Mouse (Mus musculus): ENCODE results near the gene Fndc11.
"Not testable (repeated sequence)": the region's sequence is repeated elsewhere in the genome, so short reads cannot be mapped to it uniquely, and the experiment has no call there.

Fndc11 gene

DNA sequence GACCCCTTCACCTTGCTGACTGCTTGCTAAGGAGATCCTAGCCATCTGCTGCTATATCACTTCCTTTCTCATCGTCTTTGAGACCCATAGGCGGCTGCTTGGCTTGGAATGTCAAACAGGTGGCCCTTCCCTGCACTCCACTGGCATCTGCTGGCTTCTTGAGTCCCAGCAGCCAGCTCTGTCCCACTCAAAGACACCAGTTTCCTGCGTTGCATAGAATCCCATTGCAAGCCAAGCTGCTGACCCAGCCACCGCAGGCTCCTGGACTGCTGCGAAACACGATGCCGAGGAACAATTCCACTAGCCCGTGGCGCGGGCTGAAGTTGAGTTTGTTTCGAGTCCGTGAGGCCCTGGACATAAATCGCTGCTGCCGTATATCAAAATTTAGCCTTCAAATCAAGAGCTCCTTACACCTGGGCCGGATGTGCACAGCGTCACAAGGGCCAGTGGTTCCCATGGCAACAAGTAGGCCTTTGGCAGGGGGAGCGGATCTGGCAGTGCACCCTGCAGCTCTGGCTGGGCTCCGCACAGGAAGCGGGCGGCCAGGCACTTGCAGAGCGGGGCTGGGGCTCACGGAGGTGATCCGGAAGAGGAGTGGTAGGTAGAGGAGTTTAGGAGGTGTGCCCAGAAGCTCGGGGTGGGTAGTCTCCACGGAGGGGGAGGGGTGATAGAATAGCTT, at the start of gene Fndc11:
Gene Fndc11, plus strand, starts transcription at position 476 of the 679 bp plus-strand sequence.
- peak; percentile 76 for DNase-seq (ENCODE audit: low spot score)

DNA sequence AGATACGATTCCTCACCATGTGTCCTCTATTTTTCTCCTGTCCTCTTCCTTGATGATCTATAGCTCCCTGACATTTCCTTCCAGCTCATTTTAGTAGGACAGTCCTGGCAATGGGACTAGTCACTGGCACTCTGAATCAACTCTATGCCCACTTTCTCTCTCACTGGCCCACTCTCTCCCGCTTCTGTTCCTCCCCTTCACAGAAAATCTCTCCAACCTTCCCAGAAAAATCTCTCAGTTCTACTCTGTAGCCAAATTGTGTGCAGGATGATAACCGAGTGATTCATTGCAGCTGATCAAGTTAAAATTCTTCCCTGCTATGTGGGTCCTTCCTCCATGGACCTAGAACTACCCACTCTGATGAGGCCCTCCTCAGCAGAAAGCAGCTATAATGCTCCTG, 45.2 kb upstream of the Fndc11 start:
- no peak for DNase-seq (ENCODE audit: low spot score)

GRCm38 (mm10) chr2:181178015-181178414, 41.8 kb upstream of the Fndc11 start:
- DNase-seq (ENCODE audit: low spot score) = no peak

GRCm38 (mm10) chr2:181178471-181178870, 41.3 kb upstream of the Fndc11 start:
- DNase-seq (ENCODE audit: low spot score) = no peak

DNA sequence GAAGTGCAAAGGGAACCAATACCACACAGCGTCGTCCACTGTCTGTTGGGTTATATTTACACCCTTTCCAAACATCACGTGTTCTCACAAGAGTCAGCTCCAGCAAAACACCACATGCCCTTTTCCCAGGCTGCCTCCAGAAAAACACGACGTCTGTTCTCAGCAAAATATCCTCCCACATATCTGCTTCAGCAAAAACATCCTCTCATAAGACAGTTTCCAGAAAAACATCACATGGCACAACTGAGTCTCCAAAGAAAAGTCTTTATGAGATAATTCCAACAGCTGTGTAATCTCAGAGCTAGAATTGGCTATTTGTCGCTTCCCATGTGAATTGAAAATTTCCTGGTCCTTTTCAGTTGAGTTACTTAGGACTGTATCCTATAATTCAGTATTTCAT, 38.9 kb upstream of the Fndc11 start:
- DNase-seq (ENCODE audit: low spot score) = no peak

GRCm38 (mm10) chr2:181186635-181187034, 33.2 kb upstream of the Fndc11 start:
- DNase-seq (ENCODE audit: low spot score) = peak; percentile 88

GRCm38 (mm10) chr2:181187121-181188000, 32.5 kb upstream of the Fndc11 start, which contains the start of gene Ppdpf:
Ppdpf (plus strand) TSS chr2:181187247.
- DNase-seq (ENCODE audit: low spot score) = peak; percentile 94

GRCm38 (mm10) chr2:181188681-181189080, 31.1 kb upstream of the Fndc11 start:
- DNase-seq (ENCODE audit: low spot score) = peak; percentile 64

DNA sequence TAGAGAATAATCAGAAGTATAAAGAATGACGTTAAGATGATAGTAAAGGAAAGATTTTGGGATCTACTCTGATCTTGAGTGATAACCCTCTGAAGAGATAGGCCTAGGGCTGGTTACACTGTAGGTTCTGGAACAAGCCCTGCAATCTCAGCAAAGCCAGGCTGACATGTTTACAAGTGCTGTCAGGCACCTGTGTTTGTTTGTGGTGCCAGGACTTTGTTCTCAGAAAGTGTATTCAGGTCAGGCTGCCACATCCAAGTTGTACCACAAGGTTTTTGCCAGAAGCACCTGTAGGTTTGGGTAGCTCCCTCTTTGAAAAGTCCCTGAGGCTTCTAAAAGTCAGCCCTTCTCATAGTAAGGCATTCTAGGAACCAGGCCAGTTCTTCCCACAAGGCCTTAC, 30.5 kb upstream of the Fndc11 start:
- no peak for DNase-seq (ENCODE audit: low spot score)

DNA sequence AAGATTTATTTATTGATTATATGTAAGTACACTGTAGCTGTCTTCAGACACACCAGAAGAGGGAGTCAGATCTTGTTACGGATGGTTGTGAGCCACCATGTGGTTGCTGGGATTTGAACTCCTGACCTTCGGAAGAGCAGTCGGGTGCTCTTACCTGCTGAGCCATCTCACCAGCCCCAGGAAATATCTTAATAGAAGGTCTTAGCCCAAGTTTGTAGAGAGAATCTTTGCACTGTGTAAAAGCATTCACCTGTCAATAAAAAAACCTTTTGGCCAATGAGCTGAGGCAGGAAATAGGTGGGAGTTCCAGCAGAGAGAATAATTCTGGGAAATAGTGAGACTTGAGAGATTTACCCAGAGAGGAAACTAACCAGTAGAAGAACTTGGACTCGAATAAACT, 28.4 kb upstream of the Fndc11 start:
- not testable (repeated sequence) for DNase-seq (ENCODE audit: low spot score)

- DNase-seq (ENCODE audit: low spot score) = no peak
Measured at GRCm38 (mm10) chr2:181191936-181192335, 27.9 kb upstream of the Fndc11 start.

DNA sequence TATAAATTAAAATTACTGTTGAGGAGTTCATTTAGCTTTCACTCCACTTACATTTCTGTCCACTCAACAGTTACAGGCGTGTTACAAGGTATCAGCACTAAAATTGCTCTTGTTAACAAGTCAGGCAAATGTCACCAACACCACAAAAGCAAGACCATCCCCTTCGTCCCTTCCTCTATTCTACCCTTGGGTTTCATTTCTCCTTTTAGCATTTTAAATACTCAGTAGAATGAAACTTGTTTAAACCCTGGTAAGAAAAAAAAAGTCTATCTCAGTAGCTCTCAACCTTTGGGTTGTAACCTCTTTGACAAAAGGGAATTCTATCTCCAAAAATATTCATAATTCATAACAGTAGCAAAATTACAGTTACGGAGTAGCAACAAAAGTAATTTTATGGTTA, 26.8 kb upstream of the Fndc11 start:
- no peak for DNase-seq (ENCODE audit: low spot score)

DNA sequence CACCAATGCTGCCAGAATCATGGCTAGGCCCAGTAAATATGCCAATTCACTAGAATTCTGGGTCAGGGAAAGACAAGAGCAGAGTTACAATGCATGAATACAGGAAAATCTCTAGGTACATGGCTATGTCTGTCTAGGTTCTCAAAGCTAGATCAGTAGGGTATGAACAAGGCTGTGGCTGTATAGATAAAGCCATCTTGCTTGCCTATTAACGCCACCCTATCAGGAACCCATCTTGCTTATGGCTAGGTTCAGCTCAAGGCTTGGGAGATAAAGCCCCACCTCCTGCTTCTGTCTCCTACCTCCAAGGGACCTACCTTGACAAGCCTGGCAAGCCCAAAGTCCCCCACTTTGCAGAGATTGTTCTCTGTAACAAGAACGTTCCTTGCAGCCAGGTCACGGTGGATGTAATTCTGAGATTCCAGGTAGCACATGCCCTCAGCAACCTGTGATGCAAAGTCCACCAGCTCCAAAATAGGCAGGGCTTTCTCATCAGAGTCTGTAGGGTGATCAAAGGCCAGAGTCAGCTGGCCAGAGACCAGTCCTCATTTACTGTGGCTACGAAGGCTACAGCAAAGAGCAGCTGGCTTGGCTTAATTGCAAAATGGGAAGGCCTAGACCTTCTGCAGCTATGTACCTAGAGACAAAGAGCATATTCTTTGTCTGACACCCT, 23.0 kb upstream of the Fndc11 start:
- DNase-seq (ENCODE audit: low spot score) = no peak

DNA sequence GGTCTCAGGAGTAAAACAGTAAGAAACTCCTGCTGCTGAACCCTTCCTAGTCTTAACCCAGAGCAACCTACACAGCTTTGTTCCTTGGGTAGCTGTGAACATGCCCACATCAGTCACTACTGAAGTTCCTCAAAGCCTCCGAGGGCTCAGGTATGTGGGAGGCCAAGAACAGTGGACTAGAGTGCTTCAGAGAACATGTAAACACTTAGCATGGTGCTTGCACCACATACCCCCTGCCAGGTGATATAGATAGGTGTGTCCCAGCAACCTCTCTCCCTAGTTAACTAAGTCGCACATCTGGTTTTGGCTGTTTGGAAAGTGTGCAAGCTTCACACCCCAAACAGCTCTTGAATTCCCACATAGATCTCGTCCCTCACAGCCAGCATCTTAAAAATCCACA, 18.2 kb upstream of the Fndc11 start:
- no peak for DNase-seq (ENCODE audit: low spot score)

GRCm38 (mm10) chr2:181202422-181202821, 17.4 kb upstream of the Fndc11 start, which contains the start of gene Ptk6:
Ptk6 (minus strand) TSS chr2:181202789.
- DNase-seq (ENCODE audit: low spot score) = no peak

GRCm38 (mm10) chr2:181202886-181203285, 16.9 kb upstream of the Fndc11 start:
- DNase-seq (ENCODE audit: low spot score) = no peak

- no peak for DNase-seq (ENCODE audit: low spot score)
Measured at GRCm38 (mm10) chr2:181205678-181206077, 14.1 kb upstream of the Fndc11 start.

DNA sequence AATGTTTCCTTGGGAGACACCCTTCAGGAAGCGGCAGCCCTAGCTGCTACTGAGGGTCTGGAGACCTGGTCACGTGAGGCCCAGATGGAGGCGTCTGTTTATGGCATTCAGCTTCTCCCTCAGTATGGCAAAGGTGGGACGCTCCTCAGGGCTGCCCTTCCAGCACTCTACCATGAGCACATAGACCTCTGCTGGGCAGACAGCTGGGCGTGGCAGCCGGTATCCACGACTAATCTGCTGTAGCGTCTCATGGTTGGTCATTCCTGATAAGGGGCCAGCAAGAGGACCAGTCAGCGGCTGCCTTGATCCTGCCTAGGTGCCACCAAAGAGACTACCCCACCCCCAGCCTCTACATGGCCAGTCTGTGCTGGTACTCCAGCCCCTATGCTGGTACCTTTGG, 13.7 kb upstream of the Fndc11 start:
- DNase-seq (ENCODE audit: low spot score) = no peak

- DNase-seq (ENCODE audit: low spot score) = no peak
Measured at GRCm38 (mm10) chr2:181212389-181213020, 7.3 kb upstream of the Fndc11 start.

DNA sequence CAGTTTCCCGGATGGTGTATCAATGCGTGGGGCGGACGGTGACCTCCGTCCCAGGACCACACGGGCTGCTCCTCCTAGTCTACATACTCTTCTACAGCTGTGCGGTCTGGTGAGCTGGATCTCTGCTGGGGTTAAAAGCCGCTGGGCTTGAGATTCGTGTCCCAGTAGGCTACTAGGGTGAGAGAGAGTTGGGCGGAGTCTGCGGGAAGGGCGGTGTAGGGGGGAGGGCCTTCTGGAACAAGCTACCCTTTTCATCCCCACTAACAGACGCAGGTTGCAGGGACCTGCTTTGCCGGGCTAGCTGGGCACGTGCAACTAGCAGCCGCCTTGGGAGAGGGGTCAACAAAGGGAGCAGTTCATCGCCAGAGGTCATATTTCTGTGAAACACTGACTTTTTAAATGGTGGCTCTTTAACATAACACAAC, 6.8 kb upstream of the Fndc11 start, which contains the start of gene Srms:
Gene Srms, minus strand, starts transcription at position 165 of the 425 bp plus-strand sequence.
- DNase-seq (ENCODE audit: low spot score) = peak; percentile 20

DNA sequence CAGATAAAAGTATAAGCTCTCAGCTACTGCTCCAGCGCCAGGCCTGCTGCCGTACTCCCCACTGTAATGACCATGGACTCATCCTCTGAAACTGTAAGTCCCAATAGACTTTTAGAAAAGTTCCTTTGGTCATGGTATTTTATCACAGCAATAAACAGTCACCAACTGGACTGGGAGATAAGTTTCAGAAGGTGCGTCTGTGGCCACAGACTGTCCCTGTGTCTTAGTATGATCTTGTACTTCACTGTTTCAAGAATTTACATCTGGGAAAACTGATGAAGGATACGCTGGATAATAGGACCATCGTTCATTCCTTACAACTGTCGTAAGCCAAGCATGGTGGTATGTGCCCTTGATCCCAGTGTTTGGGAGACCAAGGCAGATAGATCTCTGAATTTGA, 3.8 kb upstream of the Fndc11 start:
- no peak for DNase-seq (ENCODE audit: low spot score)

DNA sequence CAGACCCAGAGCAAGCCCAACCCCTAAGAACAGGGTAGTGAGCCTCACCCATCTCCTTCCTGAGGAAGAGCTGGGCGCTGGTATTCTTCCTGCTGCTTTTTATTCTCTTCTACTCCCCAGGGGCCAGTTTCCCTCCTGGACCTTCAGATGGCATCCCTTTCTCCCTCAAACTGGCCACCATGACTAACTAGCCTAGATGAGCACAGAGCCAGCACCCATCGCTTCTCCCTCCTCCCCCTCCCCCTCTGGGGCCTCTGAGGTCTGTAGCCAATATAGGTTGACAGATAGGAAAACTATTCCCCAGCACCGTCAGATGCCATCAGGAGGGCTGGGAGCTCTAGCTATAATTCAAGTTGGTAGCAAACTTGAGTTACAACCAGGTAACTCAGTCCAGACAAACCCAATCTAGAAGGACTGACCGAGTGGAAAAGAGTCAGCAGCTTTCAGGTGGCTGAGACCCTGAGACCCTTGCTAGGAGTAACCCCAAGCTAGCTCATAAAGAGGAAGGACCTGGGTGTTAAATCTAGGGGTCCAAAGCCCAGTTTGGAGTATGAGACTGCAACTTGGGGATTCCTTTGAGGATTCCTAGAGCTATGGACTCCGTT, 830 bp upstream of the Fndc11 start:
- DNase-seq (ENCODE audit: low spot score) = no peak

All from urinary bladder, postnatal 14 days (tissue).